Mouse (Mus musculus): ENCODE data around the gene Rp2.

- TF ChIP-seq CTCF (conservative IDR thresholded peaks at IDR 0.05; ENCODE audit: insufficient read depth, insufficient read length, low read depth, low read length) = 0 out of 2 replicates have a peak, but pooled peaks have one; percentile 23
- TF ChIP-seq POLR2A (IDR thresholded peaks at IDR 0.05; ENCODE audit: low read depth, low read length) = no peak
Measured at GRCm38 (mm10) chrX:20366036-20366435, 1.8 kb downstream of the Rp2 start.
